Mouse (Mus musculus) liver, adult 2 months (tissue): ENCODE data around the gene Fntb.

Source experiments
- CTCF ChIP-seq: fragments of 200-500 bp; IDR thresholded peaks from 2 replicates; pipeline ENCODE4 v1.5.1; 2011; ENCODE audit warnings: low read depth, low read length, control low read depth
- POLR2A ChIP-seq: fragments of 200-500 bp; IDR thresholded peaks from 2 replicates; pipeline ENCODE4 v1.6.1; 2011; ENCODE audit warnings: low read length, control low read depth; ENCODE audit not compliant: insufficient read depth; ENCODE audit errors: extremely low read depth

DNA sequence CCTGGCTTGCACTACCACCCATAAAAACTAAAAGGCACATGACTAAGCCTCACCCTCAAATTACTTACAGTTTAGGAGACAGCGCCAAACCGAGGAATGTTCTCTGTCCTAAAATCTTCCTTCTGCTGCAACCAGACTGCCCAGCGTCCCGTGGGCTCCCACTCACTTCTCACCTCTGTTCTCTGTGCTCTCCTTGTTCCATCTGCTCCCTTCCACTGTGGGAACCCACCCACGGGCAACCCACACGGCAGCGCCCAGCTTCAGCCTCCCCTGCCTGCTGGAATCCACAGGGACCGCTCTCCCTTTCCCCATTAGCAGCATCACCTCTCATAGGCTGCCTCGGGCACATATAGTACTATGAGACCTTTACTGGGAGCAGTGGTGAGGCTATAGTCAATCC, 53.5 kb downstream of the Fntb start:
- TF ChIP-seq POLR2A, result no peak
- no peak for TF ChIP-seq CTCF
